Mouse (Mus musculus): Measurements from ENCODE around the gene Cd200r4. TPM values are rescaled to one million over a fixed set of nuclear protein-coding genes. Genes with fewer than 3 reads are reported as not detected.

The Cd200r4 gene
- not detected in 2 replicates for polyA plus RNA-seq (2016; fragmentation: Nextera tagmentation; extraction: Ambion mirVana)

DNA sequence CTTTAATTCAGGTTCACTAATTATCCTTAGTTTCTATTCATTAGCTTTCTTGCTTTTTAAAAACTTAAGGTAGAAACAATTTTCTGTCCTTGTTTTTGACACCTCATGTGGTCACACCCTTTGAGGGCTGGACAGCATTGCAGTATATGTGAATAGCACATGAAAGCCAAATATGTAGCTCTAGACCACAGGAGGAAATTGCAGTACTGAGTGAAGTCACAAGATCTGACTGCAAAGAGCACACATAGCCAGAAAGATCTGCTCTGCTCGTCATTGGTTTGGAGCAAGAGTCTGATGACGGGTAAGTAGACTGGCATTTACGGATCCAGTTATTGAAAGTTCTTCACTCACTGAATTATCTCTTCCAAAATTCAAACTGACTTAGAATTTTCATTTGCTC is at the start of gene Cd200r4:
Gene Cd200r4, plus strand, starts transcription at position 190 of the 400 bp plus-strand sequence.
- H3K4me3 ChIP-seq, result no peak within 1 kb of the TSS
- no peaks in the 10 kb centered on the region for H3K9me3 ChIP-seq
- WGBS, result 91% methylated on average over 3 of the region's 3 CpGs
- no peak within 1 kb of the TSS for H3K27ac ChIP-seq (replicated peaks)
- no peak for DNase-seq (ENCODE audit: low spot score)
- no peaks in the 10 kb centered on the region for H3K4me1 ChIP-seq
- no peaks in the 10 kb centered on the region for H3K27me3 ChIP-seq (replicated peaks; ENCODE audit: low read depth, poor library complexity, severe bottlenecking)
- H3K36me3 ChIP-seq (replicated peaks), result no peaks in the 10 kb centered on the region

- H3K27ac ChIP-seq (replicated peaks), result no peak overlapping the region
- no peaks in the 10 kb centered on the region for H3K27me3 ChIP-seq (replicated peaks; ENCODE audit: low read depth, poor library complexity, severe bottlenecking)
- no peaks in the 10 kb centered on the region for H3K36me3 ChIP-seq (replicated peaks)
- DNase-seq (ENCODE audit: low spot score), result no peak
- no peaks in the 10 kb centered on the region for H3K9me3 ChIP-seq
- no peaks in the 10 kb centered on the region for H3K4me1 ChIP-seq
- no peak overlapping the region for H3K4me3 ChIP-seq
- WGBS, result 79% methylated on average over 1 of the region's 1 CpGs
Observed at GRCm38 (mm10) chr16:44761811-44762210, 49.7 kb upstream of the Cd200r4 start.

- H3K9me3 ChIP-seq, result no peaks in the 10 kb centered on the region
- DNase-seq (ENCODE audit: low spot score), result no peak
- no peak within 1 kb of the TSS for H3K27ac ChIP-seq (replicated peaks)
- no peaks in the 10 kb centered on the region for H3K4me1 ChIP-seq
- no peaks in the 10 kb centered on the region for H3K27me3 ChIP-seq (replicated peaks; ENCODE audit: low read depth, poor library complexity, severe bottlenecking)
- WGBS, result 83% methylated on average over 22 of the region's 22 CpGs
- H3K4me3 ChIP-seq, result no peak within 1 kb of the TSS
- no peaks in the 10 kb centered on the region for H3K36me3 ChIP-seq (replicated peaks)
Observed at GRCm38 (mm10) chr16:44765555-44766319, 45.8 kb upstream of the Cd200r4 start, which contains the start of gene Cd200r1. TSS of gene Cd200r1 (plus strand) at chr16:44765736.

- 89% methylated on average over 9 of the region's 9 CpGs for WGBS
- Histone ChIP-seq H3K9me3 (no peaks in the 10 kb centered on the region), H3K4me1 (no peaks in the 10 kb centered on the region), H3K36me3 (replicated peaks) (no peaks in the 10 kb centered on the region), H3K4me3 (no peak overlapping the region), H3K27ac (replicated peaks) (no peak overlapping the region), H3K27me3 (replicated peaks; ENCODE audit: low read depth, poor library complexity, severe bottlenecking) (no peaks in the 10 kb centered on the region)
- no peak for DNase-seq (ENCODE audit: low spot score)
Observed at GRCm38 (mm10) chr16:44766320-44766892, 45.1 kb upstream of the Cd200r4 start.

DNA sequence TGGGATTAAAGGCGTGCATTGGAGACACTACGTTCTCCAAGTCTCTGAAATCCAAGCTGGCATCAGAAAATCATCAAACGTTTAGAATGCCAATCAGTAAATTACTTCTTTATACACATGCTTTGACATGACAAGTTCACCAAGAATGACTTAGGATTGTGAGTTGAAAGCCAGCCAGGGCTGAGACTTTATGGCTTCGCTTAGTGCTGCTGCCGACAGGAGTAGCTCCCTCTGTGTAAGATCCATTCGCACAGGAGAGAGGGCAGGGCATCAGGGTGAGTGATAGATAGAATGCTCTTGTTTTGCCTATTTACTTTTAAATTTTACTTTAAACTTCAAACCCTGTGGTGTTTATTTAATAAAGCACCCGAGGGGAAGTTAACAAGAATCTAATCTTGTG is 44.0 kb upstream of the Cd200r4 start:
- no peaks in the 10 kb centered on the region for H3K9me3 ChIP-seq
- H3K27me3 ChIP-seq (replicated peaks; ENCODE audit: low read depth, poor library complexity, severe bottlenecking), result no peaks in the 10 kb centered on the region
- no peak overlapping the region for H3K4me3 ChIP-seq
- WGBS, result 90% methylated on average over 7 of the region's 7 CpGs
- H3K27ac ChIP-seq (replicated peaks), result no peak overlapping the region
- no peaks in the 10 kb centered on the region for H3K36me3 ChIP-seq (replicated peaks)
- DNase-seq (ENCODE audit: low spot score), result no peak
- H3K4me1 ChIP-seq, result no peaks in the 10 kb centered on the region

- Histone ChIP-seq H3K27ac (replicated peaks) (no peak overlapping the region), H3K9me3 (no peaks in the 10 kb centered on the region), H3K36me3 (replicated peaks) (no peaks in the 10 kb centered on the region), H3K27me3 (replicated peaks; ENCODE audit: low read depth, poor library complexity, severe bottlenecking) (no peaks in the 10 kb centered on the region), H3K4me1 (no peaks in the 10 kb centered on the region), H3K4me3 (no peak overlapping the region)
- no peak for DNase-seq (ENCODE audit: low spot score)
- 60% methylated on average over 2 of the region's 2 CpGs for WGBS
Observed at GRCm38 (mm10) chr16:44767967-44768366, 43.6 kb upstream of the Cd200r4 start.

DNA sequence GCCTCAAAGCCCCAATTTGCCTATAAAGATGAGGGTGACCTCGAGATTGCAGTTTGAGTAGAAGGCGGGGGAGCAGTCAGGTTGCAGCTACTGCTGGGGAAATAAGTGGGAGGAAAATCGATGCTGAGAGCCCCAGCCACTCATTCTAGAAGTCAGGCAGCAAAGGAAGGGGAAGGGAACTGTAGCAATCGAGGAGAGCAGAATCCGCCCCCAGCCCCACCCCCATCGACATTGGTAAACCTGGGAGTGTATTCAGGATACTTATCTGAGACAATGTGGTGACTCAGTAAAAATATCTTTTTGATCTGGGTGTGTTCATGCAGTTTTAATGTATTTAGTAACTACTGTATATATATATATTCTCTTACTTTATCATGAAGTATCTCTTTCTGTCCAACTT is 39.0 kb upstream of the Cd200r4 start:
- H3K4me3 ChIP-seq, result no peak overlapping the region
- no peak overlapping the region for H3K27ac ChIP-seq (replicated peaks)
- no peaks in the 10 kb centered on the region for H3K9me3 ChIP-seq
- no peaks in the 10 kb centered on the region for H3K36me3 ChIP-seq (replicated peaks)
- no peak for DNase-seq (ENCODE audit: low spot score)
- 82% methylated on average over 6 of the region's 6 CpGs for WGBS
- H3K4me1 ChIP-seq, result no peaks in the 10 kb centered on the region
- H3K27me3 ChIP-seq (replicated peaks; ENCODE audit: low read depth, poor library complexity, severe bottlenecking), result no peaks in the 10 kb centered on the region

DNA sequence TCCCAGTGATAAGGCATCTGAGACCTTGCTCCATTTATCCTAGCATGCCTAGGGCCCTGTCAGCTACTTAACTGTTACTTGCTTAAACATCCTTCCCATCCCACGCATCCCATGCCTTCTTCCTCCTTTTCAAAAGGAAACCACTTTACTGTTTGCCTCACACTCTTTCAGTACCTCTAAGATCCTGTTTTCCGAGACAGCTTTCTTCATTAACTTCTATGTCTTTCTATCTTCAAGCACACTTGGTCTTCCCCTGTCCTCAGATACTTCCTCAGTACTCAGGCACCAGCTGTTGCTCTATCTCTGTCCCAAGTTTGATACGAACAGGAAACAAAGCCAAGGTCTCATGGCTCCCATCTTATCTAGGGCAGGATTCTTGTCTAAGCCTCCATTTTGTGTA is 37.9 kb upstream of the Cd200r4 start:
- no peak overlapping the region for H3K4me3 ChIP-seq
- no peaks in the 10 kb centered on the region for H3K36me3 ChIP-seq (replicated peaks)
- 84% methylated on average over 3 of the region's 3 CpGs for WGBS
- H3K27ac ChIP-seq (replicated peaks), result no peak overlapping the region
- no peak for DNase-seq (ENCODE audit: low spot score)
- no peaks in the 10 kb centered on the region for H3K4me1 ChIP-seq
- no peaks in the 10 kb centered on the region for H3K27me3 ChIP-seq (replicated peaks; ENCODE audit: low read depth, poor library complexity, severe bottlenecking)
- H3K9me3 ChIP-seq, result no peaks in the 10 kb centered on the region

DNA sequence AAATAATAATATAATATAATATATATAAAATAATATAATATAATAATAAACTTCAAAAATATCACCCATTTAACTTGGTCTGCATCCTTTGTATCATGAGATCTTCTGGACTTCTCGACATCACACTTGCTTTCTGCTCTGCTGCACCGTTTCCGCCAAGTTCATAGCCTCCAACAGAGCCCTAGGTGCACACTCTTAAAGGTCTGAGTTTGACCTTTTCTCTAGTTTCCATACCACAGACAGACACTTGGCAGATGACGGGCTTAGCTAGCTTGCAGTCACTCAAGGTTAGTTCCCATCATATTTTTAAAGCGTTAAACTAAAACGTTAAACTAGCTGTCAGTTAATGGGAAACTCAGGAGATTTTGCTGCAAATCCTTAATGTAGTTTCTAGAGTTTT is 37.3 kb upstream of the Cd200r4 start:
- no peaks in the 10 kb centered on the region for H3K36me3 ChIP-seq (replicated peaks)
- no peak overlapping the region for H3K27ac ChIP-seq (replicated peaks)
- DNase-seq (ENCODE audit: low spot score), result no peak
- no peaks in the 10 kb centered on the region for H3K4me1 ChIP-seq
- H3K27me3 ChIP-seq (replicated peaks; ENCODE audit: low read depth, poor library complexity, severe bottlenecking), result no peaks in the 10 kb centered on the region
- no peaks in the 10 kb centered on the region for H3K9me3 ChIP-seq
- WGBS, result 88% methylated on average over 6 of the region's 6 CpGs
- H3K4me3 ChIP-seq, result no peak overlapping the region

GRCm38 (mm10) chr16:44778538-44779147 is 32.9 kb upstream of the Cd200r4 start:
- Histone ChIP-seq H3K4me1 (no peaks in the 10 kb centered on the region), H3K4me3 (no peak overlapping the region), H3K9me3 (no peaks in the 10 kb centered on the region), H3K27ac (replicated peaks) (no peak overlapping the region), H3K27me3 (replicated peaks; ENCODE audit: low read depth, poor library complexity, severe bottlenecking) (no peaks in the 10 kb centered on the region), H3K36me3 (replicated peaks) (no peaks in the 10 kb centered on the region)
- DNase-seq (ENCODE audit: low spot score), result no peak
- 88% methylated on average over 17 of the region's 17 CpGs for WGBS

DNA sequence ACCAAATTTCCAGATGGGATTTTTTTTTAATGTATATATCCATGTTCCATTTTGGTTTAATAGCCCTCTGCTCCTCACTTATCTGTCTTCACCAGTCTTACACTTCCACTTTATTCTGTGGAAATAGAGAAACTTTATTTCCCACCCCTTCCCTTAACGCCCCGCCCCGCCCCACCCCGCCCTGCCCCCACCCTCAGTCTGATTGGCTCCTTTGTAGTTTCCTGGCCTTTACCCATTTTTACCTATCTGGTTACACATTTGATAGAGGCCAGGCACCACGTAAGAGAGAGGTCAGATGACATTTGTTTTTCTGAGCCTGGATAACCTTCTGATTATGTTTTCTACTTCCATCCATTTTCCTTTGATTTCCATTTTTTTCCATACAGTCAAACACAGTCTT is 32.0 kb upstream of the Cd200r4 start:
- 88% methylated on average over 5 of the region's 5 CpGs for WGBS
- Histone ChIP-seq H3K27me3 (replicated peaks; ENCODE audit: low read depth, poor library complexity, severe bottlenecking) (no peaks in the 10 kb centered on the region), H3K36me3 (replicated peaks) (no peaks in the 10 kb centered on the region), H3K4me1 (no peaks in the 10 kb centered on the region), H3K27ac (replicated peaks) (no peak overlapping the region), H3K4me3 (no peak overlapping the region), H3K9me3 (no peaks in the 10 kb centered on the region)
- no peak for DNase-seq (ENCODE audit: low spot score)

DNA sequence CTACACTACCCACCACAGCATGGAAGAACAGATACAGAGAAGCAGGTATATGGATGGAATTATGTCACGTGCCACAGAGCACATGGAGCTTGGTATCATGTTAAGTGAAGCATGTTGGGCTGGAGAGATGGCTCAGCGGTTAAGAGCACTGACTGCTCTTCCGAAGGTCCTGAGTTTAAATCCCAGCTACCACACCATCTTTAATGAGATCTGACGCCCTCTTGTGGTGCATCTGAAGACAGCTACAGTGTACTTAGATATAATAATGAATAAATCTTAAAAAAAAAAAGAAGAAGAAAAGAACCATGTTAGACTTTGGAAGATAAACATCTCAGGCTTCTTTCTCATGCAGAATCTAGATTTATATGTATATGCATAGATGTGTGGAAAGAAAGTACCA is 30.8 kb upstream of the Cd200r4 start:
- no peak for DNase-seq (ENCODE audit: low spot score)
- H3K4me3 ChIP-seq, result no peak overlapping the region
- H3K4me1 ChIP-seq, result no peaks in the 10 kb centered on the region
- H3K36me3 ChIP-seq (replicated peaks), result no peaks in the 10 kb centered on the region
- WGBS, result 67% methylated on average over 4 of the region's 4 CpGs
- no peaks in the 10 kb centered on the region for H3K27me3 ChIP-seq (replicated peaks; ENCODE audit: low read depth, poor library complexity, severe bottlenecking)
- no peak overlapping the region for H3K27ac ChIP-seq (replicated peaks)
- H3K9me3 ChIP-seq, result no peaks in the 10 kb centered on the region

GRCm38 (mm10) chr16:44786934-44787333 is 24.6 kb upstream of the Cd200r4 start:
- no peak overlapping the region for H3K27ac ChIP-seq (replicated peaks)
- 87% methylated on average over 1 of the region's 1 CpGs for WGBS
- H3K9me3 ChIP-seq, result no peaks in the 10 kb centered on the region
- H3K27me3 ChIP-seq (replicated peaks; ENCODE audit: low read depth, poor library complexity, severe bottlenecking), result no peaks in the 10 kb centered on the region
- no peaks in the 10 kb centered on the region for H3K36me3 ChIP-seq (replicated peaks)
- DNase-seq (ENCODE audit: low spot score), result no peak
- H3K4me1 ChIP-seq, result no peaks in the 10 kb centered on the region
- no peak overlapping the region for H3K4me3 ChIP-seq

Measured in embryonic facial prominence, embryonic 10.5 days (tissue).